Mouse (Mus musculus) myocyte (in vitro differentiated cells): ENCODE measurements around the gene Tarbp1.

ENCODE experiments used
- E2F4 ChIP-seq: IDR thresholded peaks from one replicate; pipeline ENCODE4 v1.6.1; 2011; ENCODE audit warnings: mild to moderate bottlenecking, control low read depth, moderate library complexity; ENCODE audit not compliant: insufficient read depth
- POLR2A ChIP-seq: IDR thresholded peaks from one replicate; pipeline ENCODE4 v1.6.1; 2011; ENCODE audit warnings: low read depth, mild to moderate bottlenecking, control low read depth, moderate library complexity; ENCODE audit not compliant: insufficient read length
- POLR2AphosphoS2 ChIP-seq: IDR thresholded peaks from one replicate; pipeline ENCODE4 v1.6.1; 2011; ENCODE audit warnings: low read depth, control low read depth; ENCODE audit not compliant: insufficient read length
- USF1 ChIP-seq: IDR thresholded peaks from one replicate; pipeline ENCODE4 v1.6.1; 2011; ENCODE audit warnings: low read depth, mild to moderate bottlenecking, control low read depth, moderate library complexity

DNA sequence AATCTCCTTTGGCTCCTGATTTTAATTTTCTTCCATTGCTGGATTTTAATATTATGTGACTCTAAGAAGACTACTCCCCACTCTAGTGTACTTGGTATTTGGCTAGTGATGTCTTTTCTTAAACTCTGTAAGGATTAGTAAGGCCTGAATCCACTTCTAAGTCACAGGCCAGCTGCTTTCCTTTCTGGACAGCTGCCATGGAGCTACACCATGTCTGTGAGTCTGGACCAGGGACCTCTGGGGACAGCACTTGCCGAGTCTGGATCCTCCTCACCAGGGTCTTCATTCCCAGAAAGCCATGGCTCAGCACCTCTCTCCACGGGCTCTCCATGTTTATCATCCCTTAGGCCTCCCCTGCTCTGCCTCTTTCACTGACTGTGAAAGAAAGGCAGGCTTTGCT, 94.7 kb downstream of the Tarbp1 start:
- TF ChIP-seq POLR2AphosphoS2, result no peak
- no peak for TF ChIP-seq POLR2A
- TF ChIP-seq E2F4, result no peak
- no peak for TF ChIP-seq USF1
